Mouse (Mus musculus) thymus, postnatal 4 days (tissue): ENCODE measurements around the gene Gm13290.
"Not testable (repeated sequence)": the region's sequence is repeated elsewhere in the genome, so short reads cannot be mapped to it uniquely, and the experiment has no call there.

ENCODE experiments used
- DNase-seq: peaks from one replicate; pipeline ENCODE4 v3.0.0; 2021

Gene Gm13290

DNA sequence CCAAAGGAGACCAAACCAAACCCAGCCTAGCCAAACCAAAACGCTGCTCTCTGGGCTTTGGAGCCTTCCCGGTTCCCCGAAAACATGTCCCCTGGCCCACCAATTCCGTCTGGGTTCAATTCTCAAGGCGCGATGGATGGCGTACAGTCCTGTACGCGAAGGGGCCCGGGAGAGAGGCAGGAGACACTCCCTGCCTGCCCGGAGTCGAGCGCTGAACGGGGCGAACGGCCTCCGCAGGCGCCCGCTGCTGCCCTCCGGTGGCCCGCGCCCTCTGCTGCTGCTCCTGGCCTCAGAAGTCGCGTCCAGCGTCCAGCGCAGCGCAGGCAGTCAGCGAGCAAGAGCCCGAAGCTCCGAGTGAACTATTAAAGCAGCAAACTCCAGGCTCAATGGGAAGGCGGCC, 8.7 kb downstream of the Gm13290 start:
- not testable (repeated sequence) for DNase-seq

DNA sequence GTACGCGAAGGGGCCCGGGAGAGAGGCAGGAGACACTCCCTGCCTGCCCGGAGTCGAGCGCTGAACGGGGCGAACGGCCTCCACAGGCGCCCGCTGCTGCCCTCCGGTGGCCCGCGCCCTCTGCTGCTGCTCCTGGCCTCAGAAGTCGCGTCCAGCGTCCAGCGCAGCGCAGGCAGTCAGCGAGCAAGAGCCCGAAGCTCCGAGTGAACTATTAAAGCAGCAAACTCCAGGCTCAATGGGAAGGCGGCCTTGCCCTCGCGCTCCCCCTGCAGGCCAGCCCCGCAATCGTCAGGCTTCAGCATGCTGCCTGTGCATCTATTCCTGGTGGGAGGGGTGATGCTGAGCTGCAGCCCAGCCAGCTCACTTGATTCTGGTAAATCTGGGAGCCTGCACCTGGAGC, 11.8 kb downstream of the Gm13290 start, which contains the start of gene Gm13276:
Gene Gm13276 (plus strand): TSS at position 301 of the 400 bp plus-strand sequence.
- not testable (repeated sequence) for DNase-seq

DNA sequence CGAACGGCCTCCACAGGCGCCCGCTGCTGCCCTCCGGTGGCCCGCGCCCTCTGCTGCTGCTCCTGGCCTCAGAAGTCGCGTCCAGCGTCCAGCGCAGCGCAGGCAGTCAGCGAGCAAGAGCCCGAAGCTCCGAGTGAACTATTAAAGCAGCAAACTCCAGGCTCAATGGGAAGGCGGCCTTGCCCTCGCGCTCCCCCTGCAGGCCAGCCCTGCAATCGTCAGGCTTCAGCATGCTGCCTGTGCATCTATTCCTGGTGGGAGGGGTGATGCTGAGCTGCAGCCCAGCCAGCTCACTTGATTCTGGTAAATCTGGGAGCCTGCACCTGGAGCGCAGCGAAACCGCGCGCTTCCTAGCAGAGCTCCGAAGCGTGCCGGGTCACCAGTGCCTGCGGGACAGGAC, 14.8 kb downstream of the Gm13290 start, which contains the start of gene Gm13277:
Gene Gm13277 (plus strand): TSS at position 231 of the 400 bp plus-strand sequence.
- peak; percentile 74 for DNase-seq

DNA sequence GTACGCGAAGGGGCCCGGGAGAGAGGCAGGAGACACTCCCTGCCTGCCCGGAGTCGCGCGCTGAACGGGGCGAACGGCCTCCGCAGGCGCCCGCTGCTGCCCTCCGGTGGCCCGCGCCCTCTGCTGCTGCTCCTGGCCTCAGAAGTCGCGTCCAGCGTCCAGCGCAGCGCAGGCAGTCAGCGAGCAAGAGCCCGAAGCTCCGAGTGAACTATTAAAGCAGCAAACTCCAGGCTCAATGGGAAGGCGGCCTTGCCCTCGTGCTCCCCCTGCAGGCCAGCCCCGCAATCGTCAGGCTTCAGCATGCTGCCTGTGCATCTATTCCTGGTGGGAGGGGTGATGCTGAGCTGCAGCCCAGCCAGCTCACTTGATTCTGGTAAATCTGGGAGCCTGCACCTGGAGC, 17.6 kb downstream of the Gm13290 start, which contains the start of gene Gm13278:
Gene Gm13278 (plus strand): TSS at position 301 of the 400 bp plus-strand sequence.
- not testable (repeated sequence) for DNase-seq

DNA sequence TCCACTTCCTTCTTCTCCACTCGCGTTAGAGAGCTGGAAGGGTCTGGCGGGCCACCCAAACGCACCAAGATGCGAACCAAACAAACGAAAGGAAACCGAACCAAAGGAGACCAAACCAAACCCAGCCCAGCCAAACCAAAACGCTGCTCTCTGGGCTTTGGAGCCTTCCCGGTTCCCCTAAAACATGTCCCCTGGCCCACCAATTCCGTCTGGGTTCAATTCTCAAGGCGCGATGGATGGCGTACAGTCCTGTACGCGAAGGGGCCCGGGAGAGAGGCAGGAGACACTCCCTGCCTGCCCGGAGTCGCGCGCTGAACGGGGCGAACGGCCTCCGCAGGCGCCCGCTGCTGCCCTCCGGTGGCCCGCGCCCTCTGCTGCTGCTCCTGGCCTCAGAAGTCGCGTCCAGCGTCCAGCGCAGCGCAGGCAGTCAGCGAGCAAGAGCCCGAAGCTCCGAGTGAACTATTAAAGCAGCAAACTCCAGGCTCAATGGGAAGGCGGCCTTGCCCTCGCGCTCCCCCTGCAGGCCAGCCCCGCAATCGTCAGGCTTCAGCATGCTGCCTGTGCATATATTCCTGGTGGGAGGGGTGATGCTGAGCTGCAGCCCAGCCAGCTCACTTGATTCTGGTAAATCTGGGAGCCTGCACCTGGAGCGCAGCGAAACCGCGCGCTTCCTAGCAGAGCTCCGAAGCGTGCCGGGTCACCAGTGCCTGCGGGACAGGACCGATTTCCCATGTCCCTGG, 20.5 kb downstream of the Gm13290 start, which contains the start of gene Gm13275:
Gene Gm13275 (plus strand): TSS at position 552 of the 740 bp plus-strand sequence.
- peak; percentile 73 for DNase-seq

GRCm38 (mm10) chr4:88797097-88797496, 23.5 kb downstream of the Gm13290 start, which contains the start of gene Gm13279:
Gene Gm13279 (plus strand): TSS chr4:88797397.
- not testable (repeated sequence) for DNase-seq

DNA sequence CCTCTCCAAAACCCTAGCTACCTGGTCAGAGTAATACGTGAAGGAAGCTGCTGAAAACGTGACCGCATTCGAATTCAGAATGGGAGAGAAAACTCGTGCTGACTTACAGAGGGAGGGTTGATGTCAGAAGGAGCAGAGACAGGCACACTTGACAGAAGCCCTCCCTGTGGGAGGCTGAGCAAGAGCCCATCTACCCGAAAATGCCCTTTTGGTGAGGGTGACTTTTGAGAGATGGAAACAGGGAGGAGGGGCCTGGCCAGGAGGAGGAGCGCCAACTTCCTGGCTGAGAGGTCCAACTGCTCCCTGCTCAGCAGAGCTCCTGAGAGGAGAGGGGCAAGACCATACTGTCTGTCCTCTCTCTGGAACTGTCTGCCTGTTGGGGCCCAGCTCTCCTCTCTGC, 25.7 kb downstream of the Gm13290 start, which contains the start of gene Gm13285:
Gene Gm13285 (plus strand): TSS at position 301 of the 400 bp plus-strand sequence.
- not testable (repeated sequence) for DNase-seq

- not testable (repeated sequence) for DNase-seq
These were observed 29.3 kb downstream of the Gm13290 start, which contains the start of gene Gm13287 for GRCm38 (mm10) chr4:88802954-88803353. Gene Gm13287 (plus strand): TSS chr4:88803254.

GRCm38 (mm10) chr4:88805231-88805630, 31.6 kb downstream of the Gm13290 start, which contains the start of gene Gm13288:
Gene Gm13288 (plus strand): TSS chr4:88805531.
- DNase-seq: not testable (repeated sequence)

DNA sequence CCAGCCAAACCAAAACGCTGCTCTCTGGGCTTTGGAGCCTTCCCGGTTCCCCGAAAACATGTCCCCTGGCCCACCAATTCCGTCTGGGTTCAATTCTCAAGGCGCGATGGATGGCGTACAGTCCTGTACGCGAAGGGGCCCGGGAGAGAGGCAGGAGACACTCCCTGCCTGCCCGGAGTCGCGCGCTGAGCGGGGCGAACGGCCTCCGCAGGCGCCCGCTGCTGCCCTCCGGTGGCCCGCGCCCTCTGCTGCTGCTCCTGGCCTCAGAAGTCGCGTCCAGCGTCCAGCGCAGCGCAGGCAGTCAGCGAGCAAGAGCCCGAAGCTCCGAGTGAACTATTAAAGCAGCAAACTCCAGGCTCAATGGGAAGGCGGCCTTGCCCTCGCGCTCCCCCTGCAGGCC, 32.1 kb downstream of the Gm13290 start:
- not testable (repeated sequence) for DNase-seq

DNA sequence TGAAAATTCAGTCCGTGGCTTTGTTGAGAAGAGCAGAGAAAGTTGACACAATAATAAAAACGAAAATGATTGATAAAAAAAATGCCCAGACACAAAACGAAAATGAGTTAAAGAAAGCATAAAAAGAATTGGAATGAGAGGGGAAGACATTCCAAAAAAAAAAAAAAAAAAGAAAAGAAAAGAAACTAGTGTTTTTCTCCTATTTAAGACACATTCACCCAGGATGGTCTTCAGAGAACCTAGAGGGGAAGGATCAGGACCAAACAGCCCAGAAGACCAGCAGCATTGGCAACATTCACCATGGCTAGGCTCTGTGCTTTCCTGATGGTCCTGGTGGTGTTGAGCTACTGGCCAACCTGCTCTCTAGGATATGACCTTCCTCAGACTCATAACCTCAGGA, 42.3 kb downstream of the Gm13290 start, which contains the start of gene Ifna7:
Gene Ifna7 (plus strand): TSS at position 301 of the 400 bp plus-strand sequence.
- DNase-seq: no peak

DNA sequence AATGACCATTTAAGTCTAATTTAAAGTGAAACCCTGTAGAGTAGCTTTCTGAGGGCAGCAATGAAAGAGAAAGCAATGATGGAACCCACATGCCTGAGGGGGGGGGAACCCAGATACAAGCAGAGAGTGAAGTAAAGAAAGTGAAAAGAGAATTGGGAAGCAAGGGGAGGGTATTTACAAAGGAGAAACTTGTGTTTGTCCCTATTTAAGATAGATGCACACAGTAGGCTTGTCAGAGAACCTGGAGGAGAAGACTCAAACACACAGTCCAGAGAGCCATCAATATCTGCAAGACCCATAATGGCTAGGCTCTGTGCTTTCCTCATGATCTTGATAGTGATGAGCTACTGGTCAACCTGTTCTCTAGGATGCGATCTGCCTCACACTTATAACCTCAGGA, 46.0 kb downstream of the Gm13290 start, which contains the start of gene Ifna11:
Gene Ifna11 (plus strand): TSS at position 301 of the 400 bp plus-strand sequence.
- no peak for DNase-seq

DNA sequence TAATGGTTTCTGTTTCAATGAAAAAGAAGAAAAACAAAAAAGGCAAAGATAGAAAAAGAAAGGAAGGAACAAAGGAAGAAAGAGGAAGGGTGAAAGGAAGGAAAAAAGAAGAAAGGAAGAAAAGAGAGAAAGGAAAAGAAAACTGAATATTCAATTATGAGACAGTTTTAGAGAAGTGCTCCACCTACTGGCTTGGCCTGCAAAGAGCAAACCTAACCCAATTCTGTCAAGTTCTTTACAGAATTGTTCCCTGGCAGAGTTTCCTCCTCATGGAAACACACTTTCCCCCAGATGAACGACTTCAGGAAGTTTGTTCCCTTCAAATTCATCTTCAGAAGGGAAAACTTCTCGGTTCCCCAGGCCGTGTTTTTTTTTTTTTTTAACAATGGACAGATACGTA, 49.4 kb downstream of the Gm13290 start:
- peak; percentile 49 for DNase-seq
